Mouse (Mus musculus) midbrain, embryonic 15.5 days (tissue): ENCODE results near the gene Nfrkb. TPM values are rescaled to one million over a fixed set of nuclear protein-coding genes. Genes with fewer than 3 reads are reported as not detected.
A peak's percentile ranks its signal among the peaks of the same experiment; 100 is the strongest.

ENCODE experiments used
- ATAC-seq: fragments of 200-750 bp; cut with Nextera tagmentation; replicated peaks from 2 replicates; pipeline ENCODE4 v1.8.0; 2017; ENCODE audit warnings: moderate TSS enrichment
- H3K27ac ChIP-seq: fragments of 300-500 bp; sonication (generic); 2 replicates; pipeline ENCODE4 v1.5.1; 2015; ENCODE audit warnings: mild to moderate bottlenecking, inconsistent platforms
- H3K27me3 ChIP-seq: fragments of 300-500 bp; sonication (generic); replicated peaks from 2 replicates; pipeline ENCODE4 v1.6.1; 2015; ENCODE audit warnings: inconsistent platforms
- H3K36me3 ChIP-seq: fragments of 300-500 bp; sonication (generic); replicated peaks from 2 replicates; pipeline ENCODE4 v1.6.1; 2015; ENCODE audit warnings: inconsistent platforms
- H3K4me1 ChIP-seq: fragments of 300-500 bp; sonication (generic); 2 replicates; pipeline ENCODE4 v1.6.1; 2015; ENCODE audit warnings: inconsistent platforms
- H3K4me2 ChIP-seq: fragments of 300-500 bp; sonication (generic); 2 replicates; pipeline ENCODE4 v1.6.1; 2015; ENCODE audit warnings: inconsistent platforms, mild to moderate bottlenecking, moderate library complexity
- H3K4me3 ChIP-seq: fragments of 300-500 bp; sonication (generic); 2 replicates; pipeline ENCODE4 v1.5.1; 2015; ENCODE audit warnings: mild to moderate bottlenecking, inconsistent platforms
- H3K9ac ChIP-seq: fragments of 300-500 bp; sonication (generic); 2 replicates; pipeline ENCODE4 v1.6.1; 2015; ENCODE audit warnings: mild to moderate bottlenecking, inconsistent platforms
- H3K9me3 ChIP-seq: fragments of 300-500 bp; sonication (generic); 2 replicates; pipeline ENCODE4 v1.6.1; 2016; ENCODE audit warnings: inconsistent platforms
- WGBS: fragments of 180-500 bp; shearing (Covaris S2); methylation state at CpG from one replicate; pipeline ENCODE4 v1.1.7; 2015; ENCODE audit warnings: mixed read lengths; 5-methylcytosine and 5-hydroxymethylcytosine counted together
- polyA plus RNA-seq: library from polyadenylated mRNA; unstranded; fragments of >200 nt; fragmentation: Nextera tagmentation; extraction: Ambion mirVana; gene quantifications from 2 replicates; pipeline ENCODE4 v1.2.1, GENCODE M21; 2015

The Nfrkb gene
- polyA plus RNA-seq, 1 experiment from 2014 or later: 30.9 TPM

- Histone ChIP-seq H3K9ac (no peak overlapping the region), H3K27me3 (peaks cover 16% of the 10 kb centered on the region), H3K27ac (no peak overlapping the region), H3K9me3 (no peaks in the 10 kb centered on the region), H3K4me3 (no peak overlapping the region), H3K4me2 (peak overlapping the region; percentile 37; the same call in 1 of the 2 replicates), H3K36me3 (no peaks in the 10 kb centered on the region), H3K4me1 (peaks cover 8% of the 10 kb centered on the region; the same call in 1 of the 2 replicates)
- 52% methylated on average over 9 of the region's 9 CpGs for WGBS
- ATAC-seq: no peak
Observed at GRCm38 (mm10) chr9:31463190-31463589, 77.2 kb downstream of the Nfrkb start.

- H3K27ac ChIP-seq: no peak within 1 kb of the TSS
- H3K4me3 ChIP-seq: peak within 1 kb of the TSS; percentile 13; the same call in 1 of the 2 replicates
- peaks cover 8% of the 10 kb centered on the region; the same call in 1 of the 2 replicates for H3K4me1 ChIP-seq
- ATAC-seq: no peak
- 12% methylated on average over 33 of the region's 33 CpGs for WGBS
- H3K4me2 ChIP-seq: peak within 1 kb of the TSS; percentile 37
- H3K9ac ChIP-seq: no peak within 1 kb of the TSS
- H3K9me3 ChIP-seq: no peaks in the 10 kb centered on the region
- peaks cover 16% of the 10 kb centered on the region for H3K27me3 ChIP-seq
- H3K36me3 ChIP-seq: no peaks in the 10 kb centered on the region
Observed at GRCm38 (mm10) chr9:31463692-31464474, 77.9 kb downstream of the Nfrkb start, which contains the start of gene Tmem45b. Gene Tmem45b, minus strand, starts transcription at chr9:31464462.

Other genes starting within 250 kb of the Nfrkb start
- gene Aplp2, start 174.4 kb upstream of the Nfrkb start, polyA plus RNA-seq: 326 and 328 TPM in 2 replicates
- 8.9 and 9.9 TPM in 2 replicates for gene Prdm10, start 105.7 kb upstream of the Nfrkb start, polyA plus RNA-seq
- 0.18 and 0.26 TPM in 2 replicates for gene Tmem45b, start 78.3 kb downstream of the Nfrkb start, polyA plus RNA-seq